Mouse (Mus musculus) lung, embryonic 16.5 days (tissue): ENCODE measurements around the gene Tuft1. TPM values are rescaled to one million over a fixed set of nuclear protein-coding genes. Genes with fewer than 3 reads are reported as not detected.
"Not testable (repeated sequence)": the region's sequence is repeated elsewhere in the genome, so short reads cannot be mapped to it uniquely, and the experiment has no call there.

ENCODE experiments used
- ATAC-seq: fragments of 200-750 bp; cut with Nextera tagmentation; 2 replicates; pipeline ENCODE4 v1.8.0; 2017; ENCODE audit warnings: low read depth, mild to moderate bottlenecking, moderate library complexity
- H3K27ac ChIP-seq: fragments of 300-500 bp; sonication (generic); 2 replicates; pipeline ENCODE4 v1.5.1; 2014; ENCODE audit warnings: mild to moderate bottlenecking, control low read depth, low read length
- H3K27me3 ChIP-seq: fragments of 300-500 bp; sonication (generic); 2 replicates; pipeline ENCODE4 v1.6.1; 2014; ENCODE audit warnings: low read depth, low read length, mixed read lengths; ENCODE audit not compliant: control insufficient read depth, insufficient read depth
- H3K36me3 ChIP-seq: fragments of 300-500 bp; sonication (generic); 2 replicates; pipeline ENCODE4 v1.6.1; 2014; ENCODE audit warnings: low read length; ENCODE audit not compliant: control insufficient read depth, insufficient read depth
- H3K4me1 ChIP-seq: fragments of 300-500 bp; sonication (generic); replicated peaks from 2 replicates; pipeline ENCODE4 v1.6.1; 2014; ENCODE audit warnings: low read length, mixed read lengths; ENCODE audit not compliant: control insufficient read depth, insufficient read depth
- H3K4me2 ChIP-seq: fragments of 300-500 bp; sonication (generic); 2 replicates; pipeline ENCODE4 v1.6.1; 2014; ENCODE audit warnings: low read depth, low read length, control low read depth
- H3K4me3 ChIP-seq: fragments of 300-500 bp; sonication (generic); 2 replicates; pipeline ENCODE4 v1.5.1; 2014; ENCODE audit warnings: mild to moderate bottlenecking, low read length, control low read depth
- H3K9ac ChIP-seq: fragments of 300-500 bp; sonication (generic); 2 replicates; pipeline ENCODE4 v1.6.1; 2014; ENCODE audit warnings: low read length, control low read depth
- H3K9me3 ChIP-seq: fragments of 300-500 bp; sonication (generic); 2 replicates; pipeline ENCODE4 v1.6.1; 2016; ENCODE audit warnings: low read length; ENCODE audit not compliant: control insufficient read depth
- WGBS: fragments of 180-500 bp; shearing (Covaris S2); extraction: QIAGEN DNeasy Blood & Tissue Kit; methylation state at CpG from one replicate; pipeline ENCODE4 v1.1.7; 2014; 5-methylcytosine and 5-hydroxymethylcytosine counted together
- polyA plus RNA-seq: library from polyadenylated mRNA; unstranded; fragments of >200 nt; fragmentation: Nextera tagmentation; extraction: Ambion mirVana; gene quantifications from 2 replicates; pipeline ENCODE4 v1.2.1, GENCODE M21; 2015

The Tuft1 gene
- 10.9 and 11.9 TPM in 2 replicates for polyA plus RNA-seq

- H3K36me3 ChIP-seq, H3K4me1 ChIP-seq, H3K9me3 ChIP-seq, H3K27me3 ChIP-seq: not testable (repeated sequence)
- H3K27ac ChIP-seq: peak within 1 kb of the TSS; percentile 91
- H3K4me2 ChIP-seq: peak within 1 kb of the TSS; percentile 72
- peak within 1 kb of the TSS; percentile 61 for H3K9ac ChIP-seq
- peak; percentile 95 for ATAC-seq
- peak within 1 kb of the TSS; percentile 51 for H3K4me3 ChIP-seq
- WGBS: under 1% methylated on average over 17 of the region's 33 CpGs
These were observed at the start of gene Tuft1 for GRCm38 (mm10) chr3:94658740-94659095. TSS of gene Tuft1 (minus strand) at chr3:94658872.

GRCm38 (mm10) chr3:94703364-94703763 is 44.7 kb upstream of the Tuft1 start:
- H3K4me2 ChIP-seq, ATAC-seq: not testable (repeated sequence)
- WGBS: 19% methylated on average over 3 of the region's 3 CpGs

GRCm38 (mm10) chr3:94702856-94703255 is 44.2 kb upstream of the Tuft1 start:
- H3K36me3 ChIP-seq: no peaks in the 10 kb centered on the region
- no peaks in the 10 kb centered on the region for H3K9me3 ChIP-seq
- 57% methylated on average over 3 of the region's 3 CpGs for WGBS
- H3K4me1 ChIP-seq: no peaks in the 10 kb centered on the region
- H3K27me3 ChIP-seq: no peaks in the 10 kb centered on the region
- H3K27ac ChIP-seq: no peak overlapping the region
- no peak overlapping the region for H3K4me2 ChIP-seq
- ATAC-seq: no peak
- no peak overlapping the region for H3K9ac ChIP-seq
- H3K4me3 ChIP-seq: no peak overlapping the region

More at GRCm38 (mm10) chr3:94703364-94703763, 44.7 kb upstream of the Tuft1 start:
- not testable (repeated sequence) for H3K4me3 ChIP-seq, H3K27me3 ChIP-seq, H3K36me3 ChIP-seq, H3K4me1 ChIP-seq, H3K9me3 ChIP-seq, H3K27ac ChIP-seq, H3K9ac ChIP-seq

- not testable (repeated sequence) for H3K4me2 ChIP-seq, H3K36me3 ChIP-seq, H3K9ac ChIP-seq, H3K4me1 ChIP-seq, H3K27me3 ChIP-seq, H3K27ac ChIP-seq, H3K9me3 ChIP-seq, H3K4me3 ChIP-seq
- 65% methylated on average over 6 of the region's 7 CpGs for WGBS
- ATAC-seq: 0 out of 2 replicates have a peak, but pooled peaks have one; percentile 17
These were observed 43.6 kb upstream of the Tuft1 start for GRCm38 (mm10) chr3:94702163-94702810.

GRCm38 (mm10) chr3:94696257-94696656 is 37.6 kb upstream of the Tuft1 start:
- not testable (repeated sequence) for H3K27ac ChIP-seq, H3K27me3 ChIP-seq, H3K9me3 ChIP-seq, ATAC-seq, H3K36me3 ChIP-seq, H3K4me3 ChIP-seq, H3K9ac ChIP-seq, H3K4me1 ChIP-seq, H3K4me2 ChIP-seq
- WGBS: 80% methylated on average over 4 of the region's 4 CpGs

GRCm38 (mm10) chr3:94695591-94695990 is 36.9 kb upstream of the Tuft1 start:
- H3K36me3 ChIP-seq, H3K27ac ChIP-seq, H3K9ac ChIP-seq, H3K4me1 ChIP-seq, H3K4me2 ChIP-seq, H3K27me3 ChIP-seq, ATAC-seq, H3K9me3 ChIP-seq, H3K4me3 ChIP-seq: not testable (repeated sequence)
- WGBS: 87% methylated on average over 6 of the region's 6 CpGs

- H3K9ac ChIP-seq: not testable (repeated sequence)
- peak; percentile 43 for ATAC-seq
These were observed 35.2 kb upstream of the Tuft1 start for GRCm38 (mm10) chr3:94693874-94694273.

GRCm38 (mm10) chr3:94693329-94693825 is 34.7 kb upstream of the Tuft1 start, which contains the start of gene Selenbp2:
TSS of gene Selenbp2 (plus strand) at chr3:94693556.
- Histone ChIP-seq H3K4me1 (peaks cover 5% of the 10 kb centered on the region; the same call in 1 of the 2 replicates), H3K9me3 (no peaks in the 10 kb centered on the region), H3K4me2 (0 out of 2 replicates have a peak within 1 kb of the TSS, but pooled peaks have one; percentile 22), H3K9ac (no peak within 1 kb of the TSS), H3K27me3 (no peaks in the 10 kb centered on the region), H3K27ac (peak within 1 kb of the TSS; percentile 55), H3K36me3 (no peaks in the 10 kb centered on the region), H3K4me3 (no peak within 1 kb of the TSS)
- 19% methylated on average over 5 of the region's 5 CpGs for WGBS
- peak; percentile 79 for ATAC-seq

More at GRCm38 (mm10) chr3:94693874-94694273, 35.2 kb upstream of the Tuft1 start:
- 24% methylated on average over 5 of the region's 8 CpGs for WGBS
- H3K4me2 ChIP-seq: 0 out of 2 replicates have a peak overlapping the region, but pooled peaks have one; percentile 22
- not testable (repeated sequence) for H3K4me1 ChIP-seq, H3K36me3 ChIP-seq, H3K9me3 ChIP-seq, H3K4me3 ChIP-seq, H3K27me3 ChIP-seq
- H3K27ac ChIP-seq: peak overlapping the region; percentile 55

GRCm38 (mm10) chr3:94691694-94692093 is 33.0 kb upstream of the Tuft1 start:
- not testable (repeated sequence) for H3K4me1 ChIP-seq, H3K27me3 ChIP-seq, H3K36me3 ChIP-seq, H3K9ac ChIP-seq, H3K4me3 ChIP-seq, ATAC-seq, H3K27ac ChIP-seq, H3K9me3 ChIP-seq, H3K4me2 ChIP-seq
- 90% methylated on average over 4 of the region's 4 CpGs for WGBS
